Mouse (Mus musculus) lung, postnatal 0 days (tissue): ENCODE results near the gene Tcf12.

Experiments used
- CTCF ChIP-seq: IDR thresholded peaks from 2 replicates; pipeline ENCODE4 v1.5.1; 2016; ENCODE audit warnings: antibody characterized with exemption, mild to moderate bottlenecking
- EP300 ChIP-seq: IDR thresholded peaks from 2 replicates; pipeline ENCODE4 v1.6.1; 2016; ENCODE audit warnings: antibody characterized with exemption, mild to moderate bottlenecking, control low read depth

DNA sequence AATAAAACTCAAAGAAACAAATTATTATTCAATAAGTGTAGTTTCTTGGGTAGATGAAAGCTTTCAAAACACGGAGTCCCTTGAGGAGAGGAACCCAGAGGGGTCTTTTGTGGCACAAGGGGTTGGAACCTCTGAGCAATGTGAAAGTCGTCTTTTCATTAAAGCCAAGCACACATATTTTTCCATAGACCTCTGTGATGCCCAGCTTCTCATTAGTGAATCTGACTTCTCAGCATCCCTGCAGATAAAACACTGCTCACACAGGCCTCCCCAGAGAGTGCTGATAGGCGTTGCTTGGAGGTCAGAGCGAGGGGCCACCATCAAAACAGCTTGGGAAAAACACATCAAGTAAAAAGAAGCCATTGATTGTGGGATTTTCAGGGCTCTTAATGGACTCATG, 298.8 kb downstream of the Tcf12 start:
- TF ChIP-seq CTCF (no peak), EP300 (no peak)
